Mouse (Mus musculus): ENCODE results near the gene Slc38a5. TPM values are rescaled to one million over a fixed set of nuclear protein-coding genes. Genes with fewer than 3 reads are reported as not detected.

The Slc38a5 gene
- not detected for total RNA-seq (2021)
- long read RNA-seq, experiment 1 = 0 reads
- long read RNA-seq, experiment 2 = 0 reads

DNA sequence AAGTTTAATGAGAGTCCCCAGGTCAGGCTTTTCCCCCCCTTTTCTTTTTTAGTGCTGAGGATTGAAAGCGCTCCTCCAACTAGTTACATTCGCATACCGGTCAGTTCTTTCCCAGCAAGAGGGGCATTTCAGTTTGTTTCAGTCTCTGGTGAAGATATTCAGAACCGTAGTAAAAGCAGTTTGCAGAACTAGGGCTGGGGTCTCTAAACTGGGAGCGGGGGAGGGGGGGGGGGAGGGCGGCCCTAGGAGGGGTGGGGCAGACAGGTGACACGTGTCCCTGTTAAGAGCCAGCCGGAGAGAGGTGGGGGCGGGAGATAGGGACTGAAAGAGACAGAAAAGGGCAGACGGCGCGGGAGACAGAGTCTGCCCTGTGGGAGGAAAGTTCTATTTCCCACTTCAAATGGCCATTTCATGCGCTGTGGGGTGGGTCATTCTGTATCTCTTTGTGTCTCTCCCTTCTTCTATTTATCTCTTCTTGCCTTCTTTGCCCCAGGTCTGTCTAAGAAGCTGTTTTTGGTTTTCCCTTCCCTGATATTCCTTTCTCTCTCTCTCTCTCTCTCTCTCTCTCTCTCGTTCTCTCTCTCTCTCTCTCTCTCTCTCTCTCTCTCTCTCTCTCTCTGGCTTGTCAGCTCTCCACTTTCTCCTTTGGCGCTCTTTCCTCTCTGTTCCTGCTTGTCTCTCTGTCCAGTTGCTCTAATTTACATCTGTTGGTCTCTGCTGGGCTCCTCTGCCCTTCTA is at the start of gene Slc38a5:
TSS of gene Slc38a5 (plus strand) at position 51 of the 738 bp plus-strand sequence.
- intact Hi-C loops (cut with DNase I) = no loop called here
- peak within 1 kb of the TSS; percentile 26; the same call in 1 of the 2 replicates for H3K4me3 ChIP-seq
- DNase-seq = no peak
- no peak for TF ChIP-seq CTCF (IDR thresholded peaks at IDR 0.05)
- H3K27ac ChIP-seq = no peak within 1 kb of the TSS

DNA sequence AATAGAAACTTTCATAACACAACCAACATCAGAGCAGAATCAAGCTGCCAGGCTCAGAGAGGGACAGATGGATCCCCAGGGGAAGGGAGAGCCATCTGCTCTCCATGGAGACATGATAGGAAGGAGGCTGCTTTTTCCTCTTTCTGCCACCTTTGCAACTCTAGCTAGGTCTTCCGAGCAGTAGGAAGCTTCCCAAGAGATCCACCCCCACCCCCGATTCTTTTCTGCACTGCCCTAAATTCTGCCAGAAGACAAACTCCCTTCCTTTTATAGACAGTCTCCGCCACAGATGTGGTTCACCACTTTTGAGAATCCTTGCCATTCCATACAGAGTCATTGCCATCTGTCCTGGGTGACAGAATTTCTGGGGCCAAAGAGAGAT is 48.6 kb upstream of the Slc38a5 start:
- intact Hi-C loops (cut with DNase I) = no loop called here
- no peak overlapping the region for H3K4me3 ChIP-seq
- DNase-seq = no peak
- TF ChIP-seq CTCF (IDR thresholded peaks at IDR 0.05) = no peak
- no peak overlapping the region for H3K27ac ChIP-seq

DNA sequence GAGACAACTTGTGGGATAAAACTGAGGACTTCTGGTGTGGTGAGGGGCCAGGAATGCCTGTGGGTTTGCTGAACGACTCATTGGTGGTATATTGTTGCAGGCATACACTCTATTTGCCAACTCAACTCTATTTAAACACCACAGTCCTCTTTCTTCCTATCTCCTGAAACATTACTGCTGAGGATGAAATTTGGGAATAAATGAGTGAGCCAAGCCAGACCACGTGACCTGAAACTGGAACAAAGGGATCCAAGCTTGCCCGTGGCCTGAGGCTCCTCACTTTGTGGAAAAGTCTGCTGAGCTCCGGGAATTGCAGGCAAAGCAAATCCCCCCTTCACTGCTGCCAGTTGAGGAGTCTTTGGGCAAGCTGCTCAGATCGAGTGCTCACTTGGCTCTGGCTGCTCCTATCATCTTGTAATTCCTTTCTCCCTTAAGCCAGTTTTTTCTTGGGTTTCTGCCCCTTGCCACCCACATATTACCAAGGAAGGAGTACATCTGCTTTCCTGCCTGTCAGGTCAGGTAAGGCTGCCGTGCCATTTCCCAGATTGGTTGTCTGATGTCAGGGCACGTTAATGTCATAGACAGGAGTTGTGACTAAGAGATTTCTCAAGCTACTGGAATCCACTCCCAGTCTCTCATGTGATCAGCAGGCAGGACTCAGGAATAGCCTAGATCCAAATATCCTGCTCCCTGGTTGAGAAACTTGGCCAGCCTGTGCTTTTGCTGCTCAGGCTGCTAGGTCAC is 48.1 kb upstream of the Slc38a5 start:
- no peak overlapping the region for H3K4me3 ChIP-seq
- intact Hi-C loops (cut with DNase I) = no loop called here
- TF ChIP-seq CTCF (IDR thresholded peaks at IDR 0.05) = no peak
- H3K27ac ChIP-seq = peak overlapping the region; percentile 31; the same call in 1 of the 2 replicates
- no peak for DNase-seq

DNA sequence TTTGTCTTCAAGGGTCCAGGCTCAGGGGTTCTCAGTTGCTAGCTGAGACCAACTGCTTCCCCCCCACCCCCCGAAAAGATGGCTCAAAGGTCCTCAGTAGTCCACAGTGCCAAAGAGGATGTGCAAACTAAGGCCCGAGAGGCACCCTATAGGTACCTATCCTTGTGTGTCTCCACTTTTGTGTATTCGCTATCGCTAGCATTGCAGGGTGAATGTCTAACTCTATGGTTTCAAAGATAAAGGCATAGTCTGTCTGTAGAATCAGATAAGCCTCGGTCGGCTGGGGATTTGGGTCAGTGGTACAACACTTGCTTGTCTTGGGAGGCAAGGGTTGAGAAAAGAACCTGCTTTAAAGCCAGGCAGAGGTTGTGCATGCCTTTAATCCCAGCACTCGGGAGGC is 47.5 kb upstream of the Slc38a5 start:
- Histone ChIP-seq H3K27ac (no peak overlapping the region), H3K4me3 (no peak overlapping the region)
- TF ChIP-seq CTCF (IDR thresholded peaks at IDR 0.05) = no peak
- intact Hi-C loops (cut with DNase I) = no loop called here
- no peak for DNase-seq

DNA sequence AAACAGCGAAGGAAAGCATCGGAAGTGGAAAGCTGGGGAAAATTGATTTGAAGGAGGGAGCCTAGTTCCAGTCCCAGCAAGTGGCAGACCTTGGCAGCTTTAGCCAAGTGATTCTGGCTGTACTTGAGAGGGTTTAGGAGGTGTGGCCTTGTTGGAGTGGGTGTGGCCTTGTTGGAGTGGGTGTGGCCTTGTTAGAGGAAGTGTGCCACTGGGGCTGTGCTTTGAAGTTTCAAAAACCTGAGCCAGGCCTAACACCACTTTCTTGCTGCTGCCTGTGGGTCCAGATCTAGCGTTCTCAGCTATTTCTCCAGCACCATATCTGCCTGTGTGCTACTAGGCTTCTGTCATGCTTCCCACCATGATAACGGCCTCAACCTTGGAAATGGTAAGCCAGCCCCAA is 40.7 kb upstream of the Slc38a5 start:
- intact Hi-C loops (cut with DNase I) = no loop called here
- H3K27ac ChIP-seq = no peak overlapping the region
- H3K4me3 ChIP-seq = no peak overlapping the region
- DNase-seq = no peak
- TF ChIP-seq CTCF (IDR thresholded peaks at IDR 0.05) = no peak

DNA sequence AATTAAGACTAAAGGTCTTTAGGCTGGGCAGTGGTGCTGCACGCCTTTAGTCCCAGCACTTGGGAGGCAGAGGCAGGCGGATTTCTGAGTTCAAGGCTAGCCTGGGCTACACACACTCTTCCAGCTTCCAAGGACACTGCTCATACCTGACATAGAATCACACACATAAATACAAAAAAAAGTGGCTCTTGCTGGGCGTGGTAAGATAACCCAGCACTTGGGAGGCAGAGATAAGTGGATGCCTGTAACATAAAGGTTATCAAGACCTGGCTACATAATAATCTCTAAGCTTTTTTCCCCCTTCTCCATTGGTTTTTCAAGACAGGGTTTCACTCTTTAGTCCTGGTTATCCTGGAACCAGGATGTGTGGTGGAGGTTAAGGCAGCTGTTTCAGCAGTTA is 37.3 kb upstream of the Slc38a5 start:
- DNase-seq = no peak
- no peak for TF ChIP-seq CTCF (IDR thresholded peaks at IDR 0.05)
- intact Hi-C loops (cut with DNase I) = no loop called here

DNA sequence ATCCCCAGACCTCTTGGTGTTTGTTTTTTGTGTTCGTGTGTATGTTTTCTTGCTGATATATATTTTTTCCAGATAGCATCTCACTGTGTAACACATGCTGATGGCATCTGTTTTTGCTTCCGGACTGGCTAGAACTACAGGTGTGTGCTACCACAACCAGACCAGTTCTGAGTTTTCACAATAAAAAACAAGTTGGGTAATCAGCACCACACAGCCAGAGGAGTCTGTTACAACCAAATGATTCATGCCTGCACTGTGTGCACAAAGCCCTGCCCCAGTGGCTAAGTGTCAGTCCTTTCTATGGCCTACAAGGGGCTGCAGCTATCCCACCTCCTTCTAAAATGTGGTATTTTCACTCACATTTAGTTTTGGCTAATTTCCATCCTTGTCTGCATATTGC is 34.2 kb upstream of the Slc38a5 start:
- Histone ChIP-seq H3K27ac (no peak overlapping the region), H3K4me3 (no peak overlapping the region)
- intact Hi-C loops (cut with DNase I) = no loop called here
- no peak for TF ChIP-seq CTCF (IDR thresholded peaks at IDR 0.05)
- no peak for DNase-seq

More for the DNA sequence above, 37.3 kb upstream of the Slc38a5 start:
- H3K27ac ChIP-seq = no peak overlapping the region
- no peak overlapping the region for H3K4me3 ChIP-seq

DNA sequence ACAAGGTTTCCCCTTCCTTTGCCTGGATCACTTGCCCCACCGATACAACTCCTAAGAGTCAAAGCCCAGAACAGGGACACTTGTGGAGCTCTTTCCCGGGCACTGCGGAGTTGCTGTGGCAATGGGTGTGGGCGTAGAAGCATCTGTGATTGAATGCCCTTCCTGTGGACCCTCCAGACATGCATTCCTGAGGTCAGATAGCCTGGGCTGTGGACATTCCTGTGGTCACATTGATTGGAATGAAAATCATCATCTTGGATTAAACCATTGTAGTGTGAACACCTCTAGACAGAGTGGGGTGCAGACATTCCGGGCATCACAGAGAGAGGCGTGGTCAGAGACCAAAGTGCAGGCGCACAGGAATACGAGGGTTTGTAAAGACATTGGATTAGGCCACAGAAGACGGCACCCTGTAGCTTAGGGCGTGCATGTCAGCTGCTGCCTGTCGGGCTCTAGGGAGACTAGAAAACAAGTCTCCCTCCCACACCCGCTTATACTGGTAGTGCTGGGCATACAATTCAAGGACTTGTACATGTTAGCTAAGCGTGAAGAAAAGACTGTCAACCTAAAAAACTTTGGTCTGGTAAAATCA is 32.0 kb upstream of the Slc38a5 start:
- DNase-seq = no peak
- Histone ChIP-seq H3K27ac (no peak overlapping the region), H3K4me3 (no peak overlapping the region)
- TF ChIP-seq CTCF (IDR thresholded peaks at IDR 0.05) = no peak
- intact Hi-C loops (cut with DNase I) = no loop called here

DNA sequence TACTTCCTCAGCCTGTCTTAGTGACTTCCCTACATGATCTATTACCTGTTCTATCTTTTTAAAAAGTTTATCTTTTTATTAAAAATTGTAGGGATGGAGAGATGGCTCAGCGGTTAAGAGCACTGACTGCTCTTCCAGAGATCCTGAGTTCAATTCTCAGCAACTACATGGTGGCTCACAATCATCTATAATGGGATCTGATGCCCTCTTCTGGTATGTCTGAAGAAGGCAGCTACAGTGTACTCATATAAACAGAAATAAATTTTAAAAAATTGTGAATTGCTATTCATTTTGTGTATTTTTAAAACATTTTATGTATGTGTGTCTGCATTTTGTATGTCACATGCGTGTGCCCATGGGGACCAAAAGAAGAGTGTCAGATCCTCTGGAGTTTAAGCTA is 23.3 kb upstream of the Slc38a5 start:
- intact Hi-C loops (cut with DNase I) = loop anchor here (10.0 kb wide), 1 partner anchor 53 kb away; the partner anchor contains the start of gene Ebp
- TF ChIP-seq CTCF (IDR thresholded peaks at IDR 0.05) = peak; percentile 16; the same call in 1 of the 2 replicates
- DNase-seq = no peak
- Histone ChIP-seq H3K4me3 (no peak overlapping the region), H3K27ac (no peak overlapping the region)

DNA sequence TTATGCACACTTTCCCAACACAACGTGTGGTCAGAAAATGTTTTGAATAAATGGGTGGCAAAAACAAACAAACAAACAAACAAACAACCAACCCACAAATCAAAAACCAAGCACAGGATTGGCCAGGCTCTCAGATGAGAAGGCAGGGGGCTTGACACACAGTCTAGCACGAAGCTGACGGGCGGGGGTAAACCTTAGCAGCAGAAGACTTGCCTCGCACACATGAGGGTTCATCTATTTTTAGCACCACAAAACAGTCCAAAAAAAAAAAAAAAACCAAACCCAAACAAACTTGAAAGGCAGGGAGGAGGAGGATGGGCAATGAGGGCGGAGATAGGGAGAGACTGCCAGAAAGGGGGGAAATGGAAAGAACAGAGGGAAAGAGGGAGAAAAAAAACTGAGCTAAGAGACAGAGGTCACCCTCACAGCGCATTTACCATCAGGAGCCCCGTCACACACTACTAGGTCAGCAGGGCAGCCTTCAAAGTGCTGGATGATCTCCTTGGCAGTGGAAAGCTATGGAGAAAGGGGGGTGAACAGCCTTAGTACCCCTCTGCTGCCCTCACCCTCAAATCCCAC is 22.3 kb upstream of the Slc38a5 start:
- intact Hi-C loops (cut with DNase I) = loop anchor here (10.0 kb wide), 1 partner anchor 54 kb away; the partner anchor contains the start of gene Ebp
- H3K27ac ChIP-seq = no peak overlapping the region
- H3K4me3 ChIP-seq = no peak overlapping the region
- no peak for DNase-seq
- TF ChIP-seq CTCF (IDR thresholded peaks at IDR 0.05) = no peak

DNA sequence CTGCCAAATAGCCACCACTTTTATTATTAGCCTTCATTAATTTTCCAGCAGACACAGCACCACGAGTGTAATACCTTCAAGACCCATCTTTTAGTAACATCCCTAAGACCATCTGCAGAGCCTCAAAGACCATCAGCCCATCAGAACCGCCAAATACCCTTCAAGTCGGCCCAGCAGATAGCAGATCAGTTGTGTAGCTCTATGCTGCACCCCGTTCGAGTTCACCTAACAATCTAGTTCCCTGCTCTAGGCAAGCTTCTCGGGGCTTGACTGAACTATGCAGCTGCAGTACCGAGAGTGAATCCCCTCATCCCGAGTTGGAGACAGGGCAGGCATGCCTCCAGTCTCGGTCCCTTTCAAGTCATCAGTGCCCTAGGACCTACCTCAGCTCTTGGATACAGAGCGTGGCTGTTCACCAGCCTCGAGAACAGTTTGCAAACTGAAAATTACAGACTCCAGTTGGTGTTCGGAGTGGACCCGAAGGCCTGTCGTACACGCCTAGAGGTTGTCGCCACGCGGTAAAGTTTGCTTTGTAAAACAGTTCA is 19.1 kb upstream of the Slc38a5 start:
- intact Hi-C loops (cut with DNase I) = loop anchor here (10.0 kb wide), 1 partner anchor 177 kb away; the partner anchor contains the start of gene Suv39h1
- Histone ChIP-seq H3K27ac (peak overlapping the region; percentile 87), H3K4me3 (peak overlapping the region; percentile 87)
- DNase-seq = no peak
- no peak for TF ChIP-seq CTCF (IDR thresholded peaks at IDR 0.05)
